Mouse (Mus musculus) urinary bladder, adult 2 months (tissue): ENCODE measurements at regions not wholly inside any gene's neighbourhood (a gene's known extent, or its start where the extent isn't known, plus 50 kb on each side); places are given as distances from the start of the nearest gene placed in this dataset.

Source experiments
- DNase-seq: peaks from one replicate; pipeline ENCODE4 v3.0.0; 2022; ENCODE audit warnings: low spot score

DNA sequence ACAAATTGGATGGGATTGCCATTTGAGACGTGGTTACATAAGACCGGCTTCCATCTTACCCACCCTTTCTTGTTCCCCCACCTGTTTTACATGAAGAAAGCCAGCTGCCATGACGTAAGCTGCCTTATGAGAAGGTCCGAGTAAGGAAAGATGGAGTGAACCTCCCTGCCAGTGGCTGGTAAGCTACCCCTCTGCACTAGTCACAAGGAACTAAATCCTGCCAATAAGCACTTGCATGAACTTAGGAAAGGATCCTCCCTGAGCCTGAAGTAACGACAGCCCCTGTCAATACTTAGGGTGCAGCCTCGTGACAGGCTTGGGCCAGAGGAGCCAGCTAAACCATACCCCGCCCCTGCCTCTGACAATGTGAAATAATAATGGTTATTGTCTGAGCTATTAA is 62.8 kb upstream of the Gm47985 start:
- DNase-seq: no peak

DNA sequence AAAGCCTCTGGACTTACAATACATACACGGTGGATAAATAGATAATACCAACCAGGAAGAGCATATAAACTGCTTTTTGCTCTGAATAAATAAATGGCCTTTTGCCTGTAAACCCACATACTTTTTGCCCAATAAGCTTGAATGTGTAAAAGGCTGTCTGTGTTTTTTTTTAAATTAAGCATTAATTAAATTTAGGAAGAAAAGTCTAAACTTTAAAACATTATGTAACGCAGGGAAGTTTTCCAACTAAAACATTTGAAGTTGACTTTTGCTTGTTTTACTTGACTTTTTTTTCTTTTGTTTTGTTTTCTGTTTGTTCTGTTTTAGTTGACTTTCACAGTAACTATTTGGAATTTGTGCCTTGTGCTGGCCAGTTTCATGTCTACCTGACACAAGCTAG is 60.7 kb upstream of the Gm47985 start:
- DNase-seq: no peak

DNA sequence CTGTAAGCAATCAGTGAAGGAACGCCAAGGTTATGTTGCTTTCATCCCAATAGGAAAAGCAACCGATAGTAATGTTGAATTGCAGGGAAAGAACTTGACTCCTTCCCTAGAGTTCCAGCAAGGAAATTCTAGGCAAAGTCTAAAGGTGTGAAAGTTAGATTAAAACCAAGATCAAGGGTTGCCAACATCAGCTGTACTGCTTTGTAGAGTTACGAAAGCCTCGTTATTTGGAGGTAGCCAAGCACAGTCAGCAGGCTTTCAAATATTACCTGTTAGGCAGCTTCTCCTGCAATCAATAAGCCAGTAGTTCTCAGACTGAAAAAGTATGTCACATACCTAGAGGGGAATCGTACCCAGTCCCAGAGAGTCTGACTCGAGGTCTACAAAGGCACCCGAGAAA is 58.4 kb upstream of the Gm47985 start:
- no peak for DNase-seq

GRCm38 (mm10) chr1:151125028-151125659 is 57.2 kb upstream of the Gm47985 start:
- no peak for DNase-seq

GRCm38 (mm10) chr1:151125764-151126485 is 56.4 kb upstream of the Gm47985 start:
- no peak for DNase-seq

DNA sequence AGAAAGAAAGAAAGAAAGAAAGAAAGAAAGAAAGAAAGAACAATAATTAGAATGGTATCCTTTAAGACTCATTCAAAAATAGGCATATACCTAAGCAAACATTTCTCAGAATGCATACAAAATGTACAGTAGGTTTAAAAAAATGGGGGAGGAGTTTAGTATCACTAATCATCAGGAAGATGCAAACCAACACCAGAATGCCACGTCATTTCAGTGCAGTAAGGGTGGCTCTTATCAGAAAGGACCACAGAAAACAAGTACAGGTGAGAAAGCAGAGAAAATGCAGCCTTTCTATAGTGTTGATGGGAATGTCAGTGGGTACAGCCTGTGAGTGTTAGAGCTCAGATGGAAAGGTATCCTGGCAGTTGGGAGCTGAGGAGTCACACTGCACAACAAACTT is 55.6 kb upstream of the Gm47985 start:
- no peak for DNase-seq

DNA sequence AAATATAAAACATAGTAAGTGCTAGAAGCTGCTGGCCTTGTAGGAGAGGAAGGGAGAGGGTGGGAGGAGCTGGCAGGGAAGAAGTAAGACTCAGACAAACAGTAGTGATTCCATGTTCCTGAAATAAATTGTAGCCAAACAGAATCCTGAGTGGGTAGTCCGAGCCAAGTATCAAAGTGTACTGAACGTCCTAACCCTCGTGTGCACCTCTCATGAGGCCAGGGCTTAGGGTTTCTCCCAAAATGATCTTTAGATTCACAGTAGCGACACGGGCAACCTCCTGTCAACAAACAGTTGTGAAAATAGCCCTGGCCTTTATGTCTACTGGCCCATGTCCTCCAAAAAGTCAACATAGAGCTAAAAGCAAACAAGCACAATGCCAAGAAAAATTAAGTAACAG is 54.3 kb upstream of the Gm47985 start:
- no peak for DNase-seq

GRCm38 (mm10) chr1:151128955-151129354 is 53.4 kb upstream of the Gm47985 start:
- DNase-seq: no peak

DNA sequence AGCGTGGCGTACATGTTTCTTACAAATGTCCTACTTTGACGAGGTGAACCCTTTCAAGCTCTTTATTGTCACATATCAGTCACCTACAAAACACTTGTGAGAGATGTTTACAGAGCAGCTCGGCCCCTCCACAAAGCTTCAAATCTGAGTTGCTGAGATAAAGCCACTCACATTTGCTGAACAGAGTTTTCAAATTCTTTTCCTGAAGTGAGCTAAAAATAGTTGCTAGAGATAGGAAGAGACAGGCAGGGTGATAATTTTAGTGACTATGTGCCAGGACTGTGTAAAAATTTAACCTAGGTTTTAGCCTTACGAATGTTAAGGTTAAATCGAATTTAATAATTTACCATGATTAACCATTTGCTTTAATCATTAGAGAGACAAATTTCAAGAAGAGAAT is 52.3 kb upstream of the Gm47985 start:
- no peak for DNase-seq

DNA sequence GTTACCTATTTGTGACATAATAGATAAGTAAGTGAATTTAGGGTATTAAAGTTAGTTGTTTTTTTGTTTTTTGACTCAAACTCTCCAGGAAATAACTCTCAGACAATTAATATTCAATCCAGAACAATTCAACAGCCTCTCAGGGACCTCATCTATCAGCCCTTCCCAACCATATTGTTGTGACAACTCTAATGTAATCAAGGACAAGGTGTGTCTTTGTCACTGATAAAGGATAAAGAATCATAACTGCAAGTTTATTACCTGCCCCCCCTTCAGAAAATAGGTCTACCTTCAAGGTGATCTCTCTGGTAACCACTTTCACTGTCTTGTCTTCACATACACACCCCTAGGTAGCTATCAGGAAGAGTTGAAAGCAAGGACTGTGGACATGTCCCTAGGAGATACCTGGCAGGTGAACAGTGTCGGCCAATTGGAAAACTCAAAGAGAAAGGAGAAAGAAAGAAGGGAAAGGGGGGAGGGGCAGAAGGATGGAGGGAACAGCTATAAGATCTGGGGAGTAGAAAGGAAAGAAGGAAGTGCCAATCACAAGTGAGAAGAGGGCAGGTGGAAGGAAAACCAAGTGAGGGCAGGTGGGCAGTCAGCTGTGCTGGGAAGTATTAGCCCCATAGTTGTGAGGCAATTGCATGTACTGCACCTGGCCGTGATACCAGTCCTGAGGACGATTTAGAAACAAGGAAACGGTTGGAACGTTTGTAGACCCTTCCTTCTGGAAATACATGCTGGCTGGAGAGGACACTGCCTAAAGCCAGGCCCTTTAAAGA is 51.3 kb upstream of the Gm47985 start:
- no peak for DNase-seq

GRCm38 (mm10) chr1:151131627-151132284 is 50.6 kb upstream of the Gm47985 start:
- DNase-seq: no peak
